Mouse (Mus musculus): Measurements from ENCODE around the gene Slc8a1.

Gene Slc8a1

DNA sequence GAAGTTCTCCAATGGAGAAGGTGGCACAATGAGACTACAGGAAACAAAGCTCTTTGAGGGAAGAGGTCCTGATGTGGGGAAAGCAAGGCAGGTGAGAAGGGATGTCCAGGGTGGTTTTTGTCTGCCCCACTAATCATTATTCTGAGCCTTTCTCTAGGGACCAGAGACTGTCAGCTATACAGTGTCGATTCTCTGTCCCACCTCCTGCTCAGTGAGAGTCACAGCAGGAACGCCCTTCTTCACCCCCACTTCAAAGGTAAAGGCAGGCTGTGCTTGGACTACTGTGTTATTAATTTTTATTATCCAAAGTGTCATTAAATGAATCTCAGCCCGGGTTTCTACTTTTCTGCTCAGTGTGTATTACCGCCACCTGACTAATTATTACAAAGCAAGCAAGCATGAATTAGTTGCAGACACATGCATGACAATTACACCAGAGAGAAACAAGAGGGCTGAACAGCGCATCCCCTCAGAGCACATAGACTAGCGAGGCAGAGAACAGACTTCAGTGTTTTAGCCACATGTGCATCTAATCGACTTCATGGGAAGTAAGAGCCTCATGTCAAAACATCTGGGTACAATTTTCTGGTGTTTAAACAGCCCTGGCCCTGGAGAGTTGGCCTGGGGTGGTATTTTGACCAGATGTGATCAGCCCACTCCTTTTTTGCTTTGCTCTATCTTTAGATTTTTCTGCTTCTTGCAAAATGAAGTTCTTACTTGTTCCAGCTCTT is 402.0 kb downstream of the Slc8a1 start:
- no peak for DNase-seq (ENCODE audit: low spot score in 2 of 2)

DNA sequence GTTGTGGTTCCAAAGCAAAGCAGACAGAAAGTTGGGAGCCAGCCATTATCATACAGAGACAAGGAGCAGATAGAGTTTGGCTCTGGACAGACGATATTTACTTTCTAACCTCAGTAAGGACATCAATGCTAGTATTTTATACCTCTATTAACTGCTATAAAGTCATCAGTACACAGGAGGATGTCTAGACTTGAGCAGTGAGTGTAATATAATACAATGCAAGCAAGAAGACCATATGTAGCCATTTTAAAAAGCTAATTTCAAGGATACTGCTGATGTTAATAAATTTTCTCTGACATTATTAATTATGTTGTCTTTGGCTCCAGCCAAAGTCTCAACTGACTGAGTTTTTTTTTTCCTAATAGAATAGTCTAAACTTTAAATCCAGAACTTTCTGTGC is 402.7 kb downstream of the Slc8a1 start:
- no peak for DNase-seq (ENCODE audit: low spot score in 2 of 2)

Measured in right cerebral cortex, postnatal 10 days (tissue).